Mouse (Mus musculus) liver, embryonic 15.5 days (tissue): ENCODE measurements around the gene Hnrnpm. TPM values are rescaled to one million over a fixed set of nuclear protein-coding genes. Genes with fewer than 3 reads are reported as not detected.

Experiments used
- ATAC-seq: fragments of 200-750 bp; cut with Nextera tagmentation; 2 replicates; pipeline ENCODE4 v1.8.0; 2017; ENCODE audit warnings: moderate number of reproducible peaks, mild to moderate bottlenecking, moderate library complexity; ENCODE audit not compliant: insufficient read depth
- H3K27ac ChIP-seq: fragments of 300-500 bp; sonication (generic); replicated peaks from 2 replicates; pipeline ENCODE4 v1.5.1; 2015; ENCODE audit warnings: mild to moderate bottlenecking, inconsistent platforms
- H3K27me3 ChIP-seq: fragments of 300-500 bp; sonication (generic); 2 replicates; pipeline ENCODE4 v1.6.1; 2015; ENCODE audit warnings: mild to moderate bottlenecking, inconsistent platforms
- H3K36me3 ChIP-seq: fragments of 300-500 bp; sonication (generic); replicated peaks from 2 replicates; pipeline ENCODE4 v1.6.1; 2015; ENCODE audit warnings: moderate library complexity, mild to moderate bottlenecking, inconsistent platforms
- H3K4me1 ChIP-seq: fragments of 300-500 bp; sonication (generic); replicated peaks from 2 replicates; pipeline ENCODE4 v1.6.1; 2015; ENCODE audit warnings: inconsistent platforms
- H3K4me2 ChIP-seq: fragments of 300-500 bp; sonication (generic); 2 replicates; pipeline ENCODE4 v1.6.1; 2015; ENCODE audit warnings: moderate library complexity, mild to moderate bottlenecking, inconsistent platforms
- H3K4me3 ChIP-seq: fragments of 300-500 bp; sonication (generic); replicated peaks from 2 replicates; pipeline ENCODE4 v1.5.1; 2015; ENCODE audit warnings: mild to moderate bottlenecking, inconsistent platforms
- H3K9ac ChIP-seq: fragments of 300-500 bp; sonication (generic); 2 replicates; pipeline ENCODE4 v1.6.1; 2015; ENCODE audit warnings: moderate library complexity, mild to moderate bottlenecking, inconsistent platforms
- H3K9me3 ChIP-seq: fragments of 300-500 bp; sonication (generic); replicated peaks from 2 replicates; pipeline ENCODE4 v1.6.1; 2016; ENCODE audit warnings: inconsistent platforms
- WGBS: fragments of 180-500 bp; shearing (Covaris S2); methylation state at CpG from one replicate; pipeline ENCODE4 v1.1.7; 2015; ENCODE audit warnings: mixed read lengths; ENCODE audit not compliant: insufficient replicate concordance; 5-methylcytosine and 5-hydroxymethylcytosine counted together
- polyA plus RNA-seq: library from polyadenylated mRNA; unstranded; fragments of >200 nt; fragmentation: Nextera tagmentation; extraction: Ambion mirVana; gene quantifications from 2 replicates; pipeline ENCODE4 v1.2.1, GENCODE M21; 2015

Gene Hnrnpm
- polyA plus RNA-seq, 1 experiment from 2014 or later: 122 TPM

DNA sequence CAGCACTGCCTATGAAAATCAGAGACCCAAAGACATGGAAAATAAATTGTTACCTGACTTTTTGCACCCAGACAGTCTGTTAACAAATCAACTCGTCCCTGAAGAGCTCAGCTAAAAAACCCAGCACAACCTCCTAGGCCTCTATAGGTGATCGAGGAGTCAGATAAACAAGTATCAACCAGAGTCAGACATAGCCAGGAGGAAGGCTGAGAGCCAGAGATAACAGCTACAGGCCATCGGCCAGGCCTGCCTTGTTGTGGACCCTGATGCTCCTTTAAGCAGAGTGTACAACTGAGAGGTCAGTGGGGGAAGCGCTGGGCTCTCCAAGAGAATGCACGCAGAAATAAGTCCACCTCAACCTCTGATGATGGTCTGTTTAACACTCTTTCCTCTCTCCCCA, 26.6 kb upstream of the Hnrnpm start:
- peak overlapping the region; percentile 94 for H3K27ac ChIP-seq

DNA sequence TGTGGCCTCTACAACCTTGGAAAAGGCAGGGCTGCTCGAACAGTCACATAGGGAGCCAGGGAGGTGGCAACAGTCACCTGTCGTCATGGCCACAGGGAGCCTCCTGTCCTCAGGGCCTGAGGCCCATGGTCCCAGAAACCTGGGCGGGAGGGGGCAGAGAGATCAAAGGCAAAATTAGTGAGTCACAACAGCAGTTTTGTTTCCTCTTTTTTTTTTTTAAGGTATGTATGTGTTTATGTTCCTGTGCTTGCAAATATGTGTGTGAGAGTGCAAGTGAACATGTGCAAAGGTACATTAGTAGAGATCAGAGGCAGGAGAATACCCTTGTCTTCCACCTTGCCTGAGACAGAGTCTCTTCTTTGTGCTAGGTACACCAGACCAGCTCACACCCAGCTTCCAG, 23.2 kb upstream of the Hnrnpm start:
- WGBS: 85% methylated on average over 3 of the region's 3 CpGs
- H3K4me3 ChIP-seq: no peak overlapping the region
- no peak for ATAC-seq
- 0 out of 2 replicates have a peak, but pooled peaks cover 6% of the 10 kb centered on the region for H3K9me3 ChIP-seq
- H3K36me3 ChIP-seq: peaks cover 81% of the 10 kb centered on the region
- no peak overlapping the region for H3K9ac ChIP-seq
- peaks cover 44% of the 10 kb centered on the region for H3K4me1 ChIP-seq
- no peaks in the 10 kb centered on the region for H3K27me3 ChIP-seq
- no peak overlapping the region for H3K4me2 ChIP-seq
- H3K27ac ChIP-seq: peak overlapping the region; percentile 94

More for the DNA sequence above, 26.6 kb upstream of the Hnrnpm start:
- Histone ChIP-seq H3K9ac (peak overlapping the region; percentile 50), H3K4me1 (peaks cover 70% of the 10 kb centered on the region), H3K27me3 (no peaks in the 10 kb centered on the region), H3K4me3 (peak overlapping the region; percentile 60), H3K9me3 (0 out of 2 replicates have a peak, but pooled peaks cover 6% of the 10 kb centered on the region), H3K36me3 (peaks cover 66% of the 10 kb centered on the region), H3K4me2 (peak overlapping the region; percentile 73)
- ATAC-seq: peak; percentile 89
- WGBS: 14% methylated on average over 5 of the region's 5 CpGs

DNA sequence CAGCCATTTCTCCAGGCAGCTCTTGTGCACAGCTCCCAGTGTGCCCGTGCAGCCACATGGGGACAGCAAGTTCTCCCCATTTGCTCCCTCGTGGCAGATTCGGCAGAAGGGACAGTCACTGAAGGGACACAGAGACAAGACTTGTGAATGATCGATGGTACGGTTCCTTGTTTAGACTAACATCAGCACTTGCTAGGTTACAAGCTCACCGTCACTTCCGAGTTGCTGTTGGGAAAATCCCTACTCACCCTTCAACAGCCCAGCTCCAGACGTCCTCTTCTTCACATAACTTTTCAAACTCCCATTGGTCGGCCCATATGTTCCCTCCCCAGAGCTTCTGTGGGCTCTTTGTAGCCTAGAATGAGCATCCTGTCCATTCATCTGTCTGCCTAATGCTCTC, 16.4 kb upstream of the Hnrnpm start:
- H3K27me3 ChIP-seq: no peaks in the 10 kb centered on the region
- no peak overlapping the region for H3K4me3 ChIP-seq
- H3K36me3 ChIP-seq: peaks cover 99% of the 10 kb centered on the region
- WGBS: 90% methylated on average over 9 of the region's 9 CpGs
- H3K9me3 ChIP-seq: no peaks in the 10 kb centered on the region
- no peak overlapping the region for H3K27ac ChIP-seq
- H3K4me2 ChIP-seq: no peak overlapping the region
- H3K9ac ChIP-seq: no peak overlapping the region
- ATAC-seq: no peak
- no peaks in the 10 kb centered on the region for H3K4me1 ChIP-seq

DNA sequence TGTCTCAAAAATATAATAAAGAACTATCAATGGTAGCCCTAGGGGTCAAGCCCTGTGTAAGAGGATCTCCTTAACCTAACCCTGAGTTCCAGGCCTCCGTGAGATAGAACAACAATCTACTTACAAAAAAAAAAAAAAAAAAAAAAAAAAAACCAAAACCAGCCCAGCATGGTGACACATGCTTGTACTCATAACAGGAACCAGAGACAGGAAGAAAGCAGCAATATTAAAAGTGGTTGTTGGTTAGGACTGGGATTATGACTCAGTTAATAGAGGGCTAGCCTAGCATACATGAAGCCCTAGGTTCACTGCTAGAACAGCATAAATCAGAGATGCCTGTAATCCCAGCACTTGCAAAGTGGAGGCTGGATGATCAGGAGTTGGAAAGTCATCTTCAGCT, 15.5 kb upstream of the Hnrnpm start:
- Histone ChIP-seq H3K27me3 (no peaks in the 10 kb centered on the region), H3K27ac (no peak overlapping the region), H3K9ac (no peak overlapping the region), H3K36me3 (peaks cover 99% of the 10 kb centered on the region), H3K4me3 (no peak overlapping the region), H3K9me3 (no peaks in the 10 kb centered on the region), H3K4me1 (no peaks in the 10 kb centered on the region), H3K4me2 (no peak overlapping the region)
- ATAC-seq: no peak
- WGBS: 77% methylated on average over 1 of the region's 1 CpGs

DNA sequence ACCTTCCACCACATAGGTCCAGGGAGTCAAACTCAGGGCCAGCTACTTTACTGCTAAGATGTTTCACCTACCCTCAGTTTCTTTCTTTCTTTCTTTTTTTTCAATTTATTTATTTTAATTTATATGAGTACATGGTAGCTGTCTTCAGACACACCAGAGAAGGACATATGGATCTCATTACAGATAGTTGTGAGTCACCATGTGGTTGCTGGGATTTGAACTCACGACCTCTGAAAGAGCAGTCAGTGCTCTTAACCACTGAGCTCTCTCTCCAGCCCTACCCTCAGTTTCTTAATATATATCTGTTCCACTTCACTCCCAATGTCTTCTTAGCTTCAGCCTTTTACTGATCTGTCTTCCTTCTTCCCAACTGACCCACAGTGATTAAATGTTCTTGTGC, 8.8 kb upstream of the Hnrnpm start:
- Histone ChIP-seq H3K27me3 (no peaks in the 10 kb centered on the region), H3K9me3 (no peaks in the 10 kb centered on the region), H3K4me2 (no peak overlapping the region), H3K27ac (no peak overlapping the region), H3K4me3 (no peak overlapping the region), H3K9ac (no peak overlapping the region), H3K36me3 (peaks cover 100% of the 10 kb centered on the region), H3K4me1 (no peaks in the 10 kb centered on the region)
- 91% methylated on average over 1 of the region's 1 CpGs for WGBS
- no peak for ATAC-seq

DNA sequence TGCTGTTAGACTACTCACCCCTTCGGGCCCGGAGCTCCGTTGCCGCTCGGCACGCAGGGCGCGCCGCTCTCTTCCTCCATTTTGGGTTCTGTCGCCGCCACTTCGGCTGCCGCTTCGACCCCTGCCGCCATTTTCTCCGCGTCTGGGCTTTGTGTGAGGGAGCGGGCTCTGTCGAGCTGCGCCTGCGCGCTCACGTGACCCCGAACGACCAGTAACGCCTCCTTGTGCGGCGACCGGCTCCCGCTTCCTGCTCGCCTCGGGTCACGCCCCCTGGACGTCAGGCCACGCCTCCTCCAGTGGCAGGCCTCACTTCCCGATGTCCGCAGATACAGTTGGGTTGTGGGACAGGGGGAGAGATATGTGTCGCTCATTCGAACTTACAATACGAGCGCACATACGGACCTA, 1.4 kb downstream of the Hnrnpm start:
- H3K27ac ChIP-seq: peak overlapping the region; percentile 91
- H3K4me2 ChIP-seq: peak overlapping the region; percentile 85
- H3K9me3 ChIP-seq: no peaks in the 10 kb centered on the region
- H3K36me3 ChIP-seq: peaks cover 64% of the 10 kb centered on the region
- 0% methylated on average over 42 of the region's 42 CpGs for WGBS
- ATAC-seq: peak; percentile 95
- no peaks in the 10 kb centered on the region for H3K27me3 ChIP-seq
- peaks cover 50% of the 10 kb centered on the region for H3K4me1 ChIP-seq
- peak overlapping the region; percentile 94 for H3K9ac ChIP-seq
- peak overlapping the region; percentile 73 for H3K4me3 ChIP-seq

DNA sequence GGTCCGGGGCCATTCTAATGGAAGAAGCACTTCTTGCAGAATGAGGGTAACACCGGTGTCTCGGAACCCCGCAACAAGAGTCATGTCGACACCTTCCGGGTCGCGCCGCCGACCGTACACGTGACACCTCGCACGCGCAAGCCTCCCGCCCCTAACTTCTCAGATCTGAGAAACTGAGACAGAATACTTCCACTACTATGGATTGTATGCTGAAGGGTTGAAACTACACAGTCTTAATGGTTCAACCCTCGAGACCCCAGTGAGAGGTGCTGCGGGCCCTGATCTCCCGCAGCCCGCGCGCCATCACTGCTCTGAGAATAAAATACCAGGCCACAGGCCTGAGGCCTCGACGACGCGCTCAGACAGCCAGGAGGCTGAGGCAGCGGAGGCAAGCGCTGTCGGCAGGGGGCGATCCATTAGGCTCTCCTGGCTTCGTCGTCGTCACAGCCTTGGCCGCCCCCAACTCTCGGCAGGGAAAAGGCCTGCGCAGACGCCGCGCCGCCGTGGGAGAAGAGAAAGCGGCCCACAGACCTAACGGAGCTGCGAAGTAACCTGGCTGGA, 1.9 kb downstream of the Hnrnpm start:
- Histone ChIP-seq H3K4me1 (peaks cover 50% of the 10 kb centered on the region), H3K36me3 (peaks cover 59% of the 10 kb centered on the region), H3K27ac (peak overlapping the region; percentile 91), H3K9ac (peak overlapping the region; percentile 94), H3K27me3 (no peaks in the 10 kb centered on the region), H3K4me3 (peak overlapping the region; percentile 73), H3K4me2 (peak overlapping the region; percentile 85), H3K9me3 (no peaks in the 10 kb centered on the region)
- ATAC-seq: peak; percentile 70
- WGBS: under 1% methylated on average over 44 of the region's 44 CpGs

DNA sequence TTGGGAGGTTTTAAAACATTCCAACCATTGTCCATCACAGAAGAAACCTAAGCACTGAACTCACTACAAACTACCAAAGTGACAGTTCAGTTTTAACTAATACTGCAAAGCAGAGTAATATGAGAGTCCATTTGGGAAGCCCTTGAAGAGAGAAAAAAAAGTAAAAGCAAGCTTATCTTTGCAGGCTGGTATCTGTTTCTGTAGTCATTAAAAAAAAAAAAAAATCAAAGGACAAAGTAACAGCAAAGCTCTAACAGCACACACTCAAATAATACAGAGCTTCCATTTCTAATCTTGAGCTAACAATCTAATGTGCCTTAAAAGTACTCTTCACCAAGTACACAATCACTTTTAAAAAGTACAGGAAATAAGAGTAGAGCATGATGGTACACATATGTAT, 4.9 kb downstream of the Hnrnpm start:
- H3K4me2 ChIP-seq: peak overlapping the region; percentile 85
- H3K4me3 ChIP-seq: no peak overlapping the region
- peaks cover 54% of the 10 kb centered on the region for H3K36me3 ChIP-seq
- peaks cover 64% of the 10 kb centered on the region for H3K4me1 ChIP-seq
- H3K27me3 ChIP-seq: no peaks in the 10 kb centered on the region
- no peaks in the 10 kb centered on the region for H3K9me3 ChIP-seq
- no peak for ATAC-seq
- H3K27ac ChIP-seq: 0 out of 2 replicates have a peak overlapping the region, but pooled peaks have one; percentile 7
- H3K9ac ChIP-seq: no peak overlapping the region

DNA sequence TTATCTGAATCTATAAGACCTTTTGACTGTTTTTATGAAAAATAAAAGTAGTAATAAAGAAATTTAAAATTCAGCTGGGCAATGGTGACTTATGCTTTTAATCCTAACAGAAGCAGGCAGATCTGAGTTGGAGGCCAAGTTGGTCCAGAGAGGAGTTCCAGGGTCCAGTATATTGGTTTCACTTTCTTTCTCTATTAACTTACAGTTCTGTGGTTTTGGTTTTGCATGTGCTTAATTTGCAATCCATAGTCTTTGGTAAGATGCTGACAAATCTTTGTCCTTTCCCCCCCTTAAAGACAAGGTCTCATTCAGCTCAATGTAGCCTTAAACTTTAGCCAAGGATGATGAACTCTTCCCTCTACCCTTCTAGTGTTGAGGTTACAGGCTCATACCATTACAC, 7.9 kb downstream of the Hnrnpm start:
- H3K4me2 ChIP-seq: no peak overlapping the region
- peaks cover 57% of the 10 kb centered on the region for H3K36me3 ChIP-seq
- H3K9ac ChIP-seq: no peak overlapping the region
- no peak overlapping the region for H3K4me3 ChIP-seq
- H3K27me3 ChIP-seq: no peaks in the 10 kb centered on the region
- H3K9me3 ChIP-seq: no peaks in the 10 kb centered on the region
- H3K27ac ChIP-seq: no peak overlapping the region
- no peak for ATAC-seq
- peaks cover 57% of the 10 kb centered on the region for H3K4me1 ChIP-seq

DNA sequence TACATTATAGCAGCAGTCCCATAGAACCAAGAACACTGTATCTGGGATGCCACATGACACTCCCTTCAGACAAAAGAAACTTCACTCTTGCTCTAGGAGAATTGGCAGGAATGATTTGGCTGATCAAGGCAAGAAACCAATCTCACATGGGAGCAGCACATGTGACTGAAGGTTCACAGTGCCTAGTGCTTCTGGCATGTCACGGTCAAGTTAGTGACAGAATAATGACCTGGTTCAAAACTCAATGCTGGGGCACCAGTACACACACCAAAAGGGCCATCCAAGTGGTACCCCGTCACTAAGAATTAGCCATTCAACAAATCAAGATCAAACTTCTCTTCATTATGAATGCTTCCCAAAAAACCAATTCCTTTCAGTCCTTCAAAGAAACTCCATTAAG, 10.6 kb downstream of the Hnrnpm start:
- peaks cover 49% of the 10 kb centered on the region for H3K36me3 ChIP-seq
- no peak overlapping the region for H3K4me3 ChIP-seq
- H3K9ac ChIP-seq: no peak overlapping the region
- WGBS: 87% methylated on average over 2 of the region's 2 CpGs
- no peak overlapping the region for H3K27ac ChIP-seq
- H3K4me1 ChIP-seq: peaks cover 46% of the 10 kb centered on the region
- ATAC-seq: no peak
- H3K27me3 ChIP-seq: no peaks in the 10 kb centered on the region
- no peaks in the 10 kb centered on the region for H3K9me3 ChIP-seq
- H3K4me2 ChIP-seq: no peak overlapping the region

DNA sequence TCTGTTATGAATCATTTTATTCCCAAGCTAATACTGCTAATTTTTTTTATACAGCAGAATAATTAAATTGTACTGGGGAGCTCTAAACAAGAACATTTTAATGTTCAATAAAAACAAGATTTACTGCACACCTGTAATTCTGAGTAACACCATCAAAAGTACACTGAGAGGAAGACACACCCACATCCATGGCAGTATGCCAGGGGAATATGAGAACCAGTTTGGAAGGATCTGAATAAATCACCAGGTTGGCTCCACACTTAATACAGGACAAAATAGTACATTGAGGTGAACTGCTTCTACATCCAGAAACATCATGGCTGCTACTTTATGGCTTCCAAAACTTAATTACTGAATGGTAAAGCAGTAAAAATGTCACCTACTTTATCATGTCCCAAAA, 11.2 kb downstream of the Hnrnpm start:
- Histone ChIP-seq H3K4me3 (no peak overlapping the region), H3K27me3 (no peaks in the 10 kb centered on the region), H3K4me2 (no peak overlapping the region), H3K27ac (no peak overlapping the region), H3K36me3 (peaks cover 46% of the 10 kb centered on the region), H3K9ac (no peak overlapping the region), H3K4me1 (peaks cover 46% of the 10 kb centered on the region), H3K9me3 (no peaks in the 10 kb centered on the region)
- no peak for ATAC-seq

DNA sequence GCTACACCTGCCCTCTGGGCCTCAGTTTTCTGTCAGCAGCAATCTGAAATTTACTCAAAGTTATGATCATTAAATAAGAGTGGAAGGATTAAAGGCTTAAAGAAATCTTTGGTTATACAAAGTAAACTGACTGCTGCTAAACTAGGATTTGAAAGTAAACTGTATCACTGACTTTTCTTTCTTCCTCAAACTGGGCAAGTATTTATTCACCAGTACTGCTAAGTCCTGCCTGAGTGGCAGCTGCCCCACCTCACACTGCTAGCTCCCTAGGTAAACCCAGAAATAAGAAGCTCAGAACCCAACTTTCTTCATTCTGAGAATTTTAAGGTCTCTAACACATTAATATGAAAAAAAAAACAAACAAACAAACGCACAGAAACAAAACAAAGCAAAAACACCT, 12.8 kb downstream of the Hnrnpm start:
- Histone ChIP-seq H3K9me3 (no peaks in the 10 kb centered on the region), H3K27ac (no peak overlapping the region), H3K4me1 (peaks cover 41% of the 10 kb centered on the region), H3K27me3 (no peaks in the 10 kb centered on the region), H3K4me2 (no peak overlapping the region), H3K4me3 (no peak overlapping the region), H3K9ac (no peak overlapping the region), H3K36me3 (peaks cover 47% of the 10 kb centered on the region)
- ATAC-seq: no peak
- WGBS: 77% methylated on average over 1 of the region's 1 CpGs
